Mouse (Mus musculus) frontal cortex, adult 2 months (tissue): ENCODE measurements at regions not wholly inside any gene's neighbourhood (a gene's known extent, or its start where the extent isn't known, plus 50 kb on each side); places are given as distances from the start of the nearest gene placed in this dataset.

Experiments used
- DNase-seq, 2 experiments: peaks; one replicate each; pipeline ENCODE4 v3.0.0; 2022; ENCODE audit warnings: low spot score in 1 of 2; ENCODE audit errors: extremely low spot score in 1 of 2

DNA sequence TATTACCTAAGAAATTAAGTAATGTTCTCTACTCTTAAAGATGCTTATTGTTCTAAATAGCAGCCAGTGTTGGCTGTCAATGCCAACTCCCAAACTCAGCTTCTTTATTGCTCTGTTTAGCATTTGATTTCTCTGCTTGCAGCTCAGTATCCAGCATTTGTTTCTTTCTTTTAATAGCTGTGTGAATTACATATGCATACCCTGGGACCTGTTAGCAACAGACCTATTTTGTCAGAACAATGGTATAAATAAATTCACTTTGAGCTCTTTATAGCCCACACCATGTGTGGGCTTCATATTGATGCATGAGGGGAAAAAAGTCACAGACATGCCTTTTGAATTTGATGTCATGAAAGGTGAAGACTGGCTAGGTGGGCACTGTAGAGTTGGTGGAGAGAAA is 732.4 kb downstream of the Nsun3 start:
- peak in 1 of 2 experiments; percentile 1 for DNase-seq

DNA sequence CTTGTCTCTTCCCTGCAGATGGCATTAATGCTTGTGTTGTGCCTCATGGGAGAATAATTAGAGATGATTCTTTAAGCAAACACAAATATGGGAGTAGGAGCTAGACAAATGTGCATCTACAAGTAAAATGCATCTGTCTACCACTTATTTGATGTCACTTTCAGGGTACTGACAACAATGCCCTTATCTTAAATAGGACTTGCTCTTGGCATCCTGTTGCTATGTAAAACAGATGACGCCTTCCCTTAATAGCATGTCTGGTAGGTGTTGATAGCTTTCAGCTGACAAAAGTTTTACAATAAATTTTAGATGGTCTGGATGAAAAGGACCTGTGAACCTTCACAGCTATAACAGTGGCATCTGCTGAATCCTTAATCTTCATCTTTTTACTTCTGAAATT is 748.6 kb downstream of the Nsun3 start:
- DNase-seq, result no peak

DNA sequence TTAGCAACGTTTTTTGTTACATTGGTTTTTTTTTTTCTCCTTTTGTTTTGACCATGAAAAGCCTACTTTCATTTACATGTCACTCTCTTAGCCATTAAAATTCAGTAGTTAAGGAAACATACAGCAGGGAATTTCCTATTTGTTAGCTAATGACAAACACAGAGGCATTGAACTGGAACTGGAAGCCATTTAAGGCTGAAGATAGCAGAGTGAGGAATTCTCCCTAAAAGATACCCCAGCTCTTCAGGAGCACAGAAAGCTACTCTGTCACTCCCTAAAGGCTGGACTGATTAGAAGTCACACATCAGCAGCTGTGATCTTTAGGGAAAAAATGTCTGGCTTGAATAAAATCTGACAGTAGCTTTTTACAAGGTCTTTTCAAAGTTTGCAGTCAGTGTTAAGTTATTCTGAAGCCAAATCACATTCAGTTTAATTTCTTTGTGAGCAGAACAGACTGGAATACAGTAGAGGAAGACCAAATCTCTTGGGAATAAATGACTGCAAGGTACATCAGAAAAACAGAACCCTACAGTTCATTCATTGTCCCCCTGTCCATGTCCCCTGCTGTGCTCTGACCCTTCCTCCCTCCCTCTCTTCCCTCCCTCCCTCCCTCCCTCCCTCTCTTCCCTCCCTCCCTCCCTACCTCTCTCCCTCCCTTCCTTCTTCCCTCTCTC is 796.1 kb downstream of the Nsun3 start:
- no peak for DNase-seq
